Mouse (Mus musculus): ENCODE results near the gene Inip. TPM values are rescaled to one million over a fixed set of nuclear protein-coding genes. Genes with fewer than 3 reads are reported as not detected.

The Inip gene
- polyA plus RNA-seq, 1 experiment from 2014 or later: 56.5 TPM

- H3K9ac ChIP-seq: no peak overlapping the region
- no peaks in the 10 kb centered on the region for H3K27me3 ChIP-seq
- WGBS: 61% methylated on average over 7 of the region's 7 CpGs
These were observed 22.1 kb upstream of the Inip start for GRCm38 (mm10) chr4:59823470-59823869.

GRCm38 (mm10) chr4:59822119-59822518, 20.7 kb upstream of the Inip start:
- H3K9ac ChIP-seq: no peak overlapping the region
- no peaks in the 10 kb centered on the region for H3K27me3 ChIP-seq
- no peak overlapping the region for H3K4me2 ChIP-seq
- peaks cover 30% of the 10 kb centered on the region for H3K4me1 ChIP-seq
- no peak for ATAC-seq (ENCODE audit: borderline replicate concordance, extremely low read depth, low FRiP score, low TSS enrichment)
- WGBS: 70% methylated on average over 4 of the region's 4 CpGs
- no peak overlapping the region for H3K27ac ChIP-seq
- H3K36me3 ChIP-seq: no peaks in the 10 kb centered on the region
- H3K4me3 ChIP-seq: no peak overlapping the region
- no peaks in the 10 kb centered on the region for H3K9me3 ChIP-seq

More at GRCm38 (mm10) chr4:59823470-59823869, 22.1 kb upstream of the Inip start:
- ATAC-seq (ENCODE audit: borderline replicate concordance, extremely low read depth, low FRiP score, low TSS enrichment): no peak
- Histone ChIP-seq H3K36me3 (no peaks in the 10 kb centered on the region), H3K9me3 (no peaks in the 10 kb centered on the region), H3K4me1 (peaks cover 16% of the 10 kb centered on the region), H3K4me2 (no peak overlapping the region), H3K4me3 (no peak overlapping the region), H3K27ac (no peak overlapping the region)

GRCm38 (mm10) chr4:59821516-59821915, 20.1 kb upstream of the Inip start:
- H3K9ac ChIP-seq: no peak overlapping the region
- WGBS: 92% methylated on average over 1 of the region's 1 CpGs
- H3K36me3 ChIP-seq: no peaks in the 10 kb centered on the region
- no peak overlapping the region for H3K4me3 ChIP-seq
- no peak overlapping the region for H3K4me2 ChIP-seq
- H3K27ac ChIP-seq: no peak overlapping the region
- ATAC-seq (ENCODE audit: borderline replicate concordance, extremely low read depth, low FRiP score, low TSS enrichment): no peak
- no peaks in the 10 kb centered on the region for H3K27me3 ChIP-seq
- peaks cover 32% of the 10 kb centered on the region for H3K4me1 ChIP-seq
- H3K9me3 ChIP-seq: no peaks in the 10 kb centered on the region

- peak overlapping the region; percentile 81 for H3K27ac ChIP-seq
- no peaks in the 10 kb centered on the region for H3K27me3 ChIP-seq
- H3K4me1 ChIP-seq: peaks cover 50% of the 10 kb centered on the region
- peak; percentile 74 for ATAC-seq (ENCODE audit: borderline replicate concordance, extremely low read depth, low FRiP score, low TSS enrichment)
- H3K9ac ChIP-seq: no peak overlapping the region
- no peaks in the 10 kb centered on the region for H3K9me3 ChIP-seq
- peak overlapping the region; percentile 32 for H3K4me2 ChIP-seq
- no peaks in the 10 kb centered on the region for H3K36me3 ChIP-seq
- no peak overlapping the region for H3K4me3 ChIP-seq
- WGBS: 29% methylated on average over 12 of the region's 12 CpGs
These were observed 18.2 kb upstream of the Inip start for GRCm38 (mm10) chr4:59819477-59820022.

GRCm38 (mm10) chr4:59819054-59819472, 17.7 kb upstream of the Inip start:
- peak overlapping the region; percentile 32 for H3K4me2 ChIP-seq
- H3K9me3 ChIP-seq: no peaks in the 10 kb centered on the region
- H3K4me1 ChIP-seq: peaks cover 55% of the 10 kb centered on the region
- no peaks in the 10 kb centered on the region for H3K27me3 ChIP-seq
- WGBS: 35% methylated on average over 7 of the region's 7 CpGs
- peak overlapping the region; percentile 81 for H3K27ac ChIP-seq
- H3K36me3 ChIP-seq: no peaks in the 10 kb centered on the region
- H3K9ac ChIP-seq: no peak overlapping the region
- no peak; the same call in 1 of the 2 replicates for ATAC-seq (ENCODE audit: borderline replicate concordance, extremely low read depth, low FRiP score, low TSS enrichment)
- no peak overlapping the region for H3K4me3 ChIP-seq

GRCm38 (mm10) chr4:59818498-59818897, 17.1 kb upstream of the Inip start:
- no peaks in the 10 kb centered on the region for H3K36me3 ChIP-seq
- no peak overlapping the region for H3K4me3 ChIP-seq
- 0 out of 2 replicates have a peak overlapping the region, but pooled peaks have one; percentile 32 for H3K4me2 ChIP-seq
- H3K4me1 ChIP-seq: peaks cover 56% of the 10 kb centered on the region
- H3K27me3 ChIP-seq: no peaks in the 10 kb centered on the region
- no peak overlapping the region for H3K9ac ChIP-seq
- WGBS: 70% methylated on average over 10 of the region's 10 CpGs
- no peaks in the 10 kb centered on the region for H3K9me3 ChIP-seq
- peak overlapping the region; percentile 81 for H3K27ac ChIP-seq
- no peak for ATAC-seq (ENCODE audit: borderline replicate concordance, extremely low read depth, low FRiP score, low TSS enrichment)

GRCm38 (mm10) chr4:59817790-59818189, 16.4 kb upstream of the Inip start:
- Histone ChIP-seq H3K36me3 (no peaks in the 10 kb centered on the region), H3K27ac (no peak overlapping the region), H3K9me3 (no peaks in the 10 kb centered on the region), H3K4me1 (peaks cover 56% of the 10 kb centered on the region), H3K27me3 (no peaks in the 10 kb centered on the region), H3K9ac (no peak overlapping the region), H3K4me3 (no peak overlapping the region), H3K4me2 (no peak overlapping the region)
- 78% methylated on average over 5 of the region's 5 CpGs for WGBS
- ATAC-seq (ENCODE audit: borderline replicate concordance, extremely low read depth, low FRiP score, low TSS enrichment): no peak

- no peak overlapping the region for H3K9ac ChIP-seq
- no peak overlapping the region; the same call in 1 of the 2 replicates for H3K4me2 ChIP-seq
- H3K36me3 ChIP-seq: no peaks in the 10 kb centered on the region
- no peak for ATAC-seq (ENCODE audit: borderline replicate concordance, extremely low read depth, low FRiP score, low TSS enrichment)
- H3K27me3 ChIP-seq: no peaks in the 10 kb centered on the region
- peaks cover 56% of the 10 kb centered on the region for H3K4me1 ChIP-seq
- no peak overlapping the region for H3K4me3 ChIP-seq
- H3K9me3 ChIP-seq: no peaks in the 10 kb centered on the region
- WGBS: 45% methylated on average over 9 of the region's 9 CpGs
- H3K27ac ChIP-seq: peak overlapping the region; percentile 39; the same call in 1 of the 2 replicates
These were observed 15.1 kb upstream of the Inip start for GRCm38 (mm10) chr4:59816477-59816876.

GRCm38 (mm10) chr4:59816016-59816415, 14.6 kb upstream of the Inip start:
- H3K4me1 ChIP-seq: peaks cover 56% of the 10 kb centered on the region
- H3K4me3 ChIP-seq: no peak overlapping the region
- no peak overlapping the region for H3K9ac ChIP-seq
- ATAC-seq (ENCODE audit: borderline replicate concordance, extremely low read depth, low FRiP score, low TSS enrichment): no peak
- 42% methylated on average over 5 of the region's 5 CpGs for WGBS
- peak overlapping the region; percentile 6; the same call in 1 of the 2 replicates for H3K4me2 ChIP-seq
- H3K27me3 ChIP-seq: no peaks in the 10 kb centered on the region
- no peaks in the 10 kb centered on the region for H3K36me3 ChIP-seq
- H3K9me3 ChIP-seq: no peaks in the 10 kb centered on the region
- H3K27ac ChIP-seq: peak overlapping the region; percentile 39

GRCm38 (mm10) chr4:59815121-59815810, 13.9 kb upstream of the Inip start:
- Histone ChIP-seq H3K9me3 (no peaks in the 10 kb centered on the region), H3K9ac (no peak overlapping the region), H3K27me3 (no peaks in the 10 kb centered on the region), H3K27ac (peak overlapping the region; percentile 39), H3K4me3 (no peak overlapping the region), H3K4me1 (peaks cover 56% of the 10 kb centered on the region), H3K4me2 (0 out of 2 replicates have a peak overlapping the region, but pooled peaks have one; percentile 6), H3K36me3 (no peaks in the 10 kb centered on the region)
- peak; percentile 71 for ATAC-seq (ENCODE audit: borderline replicate concordance, extremely low read depth, low FRiP score, low TSS enrichment)
- 52% methylated on average over 4 of the region's 4 CpGs for WGBS

- no peak overlapping the region for H3K4me2 ChIP-seq
- no peaks in the 10 kb centered on the region for H3K36me3 ChIP-seq
- no peak overlapping the region for H3K4me3 ChIP-seq
- no peaks in the 10 kb centered on the region for H3K27me3 ChIP-seq
- 33% methylated on average over 7 of the region's 7 CpGs for WGBS
- H3K4me1 ChIP-seq: peaks cover 46% of the 10 kb centered on the region
- H3K27ac ChIP-seq: no peak overlapping the region
- H3K9me3 ChIP-seq: no peaks in the 10 kb centered on the region
- no peak for ATAC-seq (ENCODE audit: borderline replicate concordance, extremely low read depth, low FRiP score, low TSS enrichment)
- no peak overlapping the region for H3K9ac ChIP-seq
These were observed 12.7 kb upstream of the Inip start for GRCm38 (mm10) chr4:59814094-59814493.

- Histone ChIP-seq H3K27ac (no peak overlapping the region), H3K27me3 (no peaks in the 10 kb centered on the region), H3K36me3 (no peaks in the 10 kb centered on the region), H3K9ac (no peak overlapping the region), H3K4me3 (no peak overlapping the region), H3K9me3 (no peaks in the 10 kb centered on the region), H3K4me2 (no peak overlapping the region), H3K4me1 (peaks cover 9% of the 10 kb centered on the region; the same call in 1 of the 2 replicates)
- 76% methylated on average over 5 of the region's 5 CpGs for WGBS
- no peak for ATAC-seq (ENCODE audit: borderline replicate concordance, extremely low read depth, low FRiP score, low TSS enrichment)
These were observed 7.0 kb upstream of the Inip start for GRCm38 (mm10) chr4:59808396-59808795.

Data from lung, embryonic 15.5 days (tissue).